Mouse (Mus musculus): ENCODE data around the gene Ncf2.

DNA sequence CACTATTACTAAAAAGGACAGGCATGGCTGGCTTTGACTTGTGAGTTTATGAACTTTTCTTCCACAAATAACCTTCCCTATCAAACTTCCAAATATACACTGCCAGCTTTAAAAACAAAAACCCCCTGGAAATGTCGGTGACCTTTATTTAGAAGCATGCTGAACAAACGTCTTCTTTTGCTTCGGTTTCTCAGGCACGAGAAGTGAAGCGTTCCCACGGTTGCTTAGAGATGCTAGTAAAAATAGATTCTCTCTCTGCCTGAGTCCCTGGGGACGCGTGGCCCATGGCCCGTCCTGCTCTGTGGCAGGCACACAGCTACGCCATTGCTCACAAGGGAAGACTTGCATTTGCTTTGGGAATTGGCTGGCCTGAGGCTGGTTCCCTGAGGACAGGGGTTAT is 17.8 kb downstream of the Ncf2 start:
- no peak for TF ChIP-seq CTCF (IDR thresholded peaks at IDR 0.05; ENCODE audit: control insufficient read depth, insufficient read depth, insufficient read length)
- no peak for TF ChIP-seq USF1 (IDR thresholded peaks at IDR 0.05; ENCODE audit: low read depth)
- TF ChIP-seq MAX (IDR thresholded peaks at IDR 0.05) = no peak
- no peak for TF ChIP-seq CEBPB (IDR thresholded peaks at IDR 0.05; ENCODE audit: low read depth)

Data from C2C12 (cell line).